Mouse (Mus musculus) megakaryocyte, embryonic 14.5 days (primary cell): Measurements from ENCODE around the gene Rnaseh2a. TPM values are rescaled to one million over a fixed set of nuclear protein-coding genes. Genes with fewer than 3 reads are reported as not detected.

Source experiments
- H3K27me3 ChIP-seq: replicated peaks from 2 replicates; pipeline ENCODE3; 2012; ENCODE audit warnings: inconsistent platforms
- H3K36me3 ChIP-seq: replicated peaks from 2 replicates; pipeline ENCODE3; 2012; ENCODE audit warnings: low read length, inconsistent platforms, mixed read lengths
- H3K4me1 ChIP-seq: 2 replicates; pipeline ENCODE4 v1.6.1; 2012; ENCODE audit warnings: inconsistent platforms
- H3K4me3 ChIP-seq: replicated peaks from 2 replicates; pipeline ENCODE3; 2012; ENCODE audit warnings: moderate library complexity, mild to moderate bottlenecking, inconsistent platforms
- H3K9me3 ChIP-seq: 2 replicates; pipeline ENCODE4 v1.6.1; 2012; ENCODE audit warnings: inconsistent platforms
- FLI1 ChIP-seq: IDR thresholded peaks from 2 replicates; pipeline ENCODE4 v1.6.1; 2012; ENCODE audit warnings: low read length, inconsistent platforms, mixed read lengths
- GATA1 ChIP-seq: IDR thresholded peaks from 3 replicates; pipeline ENCODE4 v1.6.1; 2012; ENCODE audit warnings: mixed read lengths, low read length, inconsistent platforms, borderline replicate concordance
- polyA plus RNA-seq: library from polyadenylated mRNA; stranded (reverse); fragments of >175 nt; gene quantifications from 2 replicates; pipeline ENCODE4 v1.2.3, GENCODE M21; 2012; ENCODE audit warnings: low replicate concordance; ENCODE audit not compliant: insufficient read depth

Gene Rnaseh2a
- polyA plus RNA-seq, 1 experiment: 248 TPM

- peaks cover 90% of the 10 kb centered on the region for H3K4me1 ChIP-seq
- TF ChIP-seq GATA1 (no peak), FLI1 (no peak)
- H3K27me3 ChIP-seq: no peaks in the 10 kb centered on the region
- no peaks in the 10 kb centered on the region for H3K9me3 ChIP-seq
- peak overlapping the region; percentile 93 for H3K4me3 ChIP-seq
- H3K36me3 ChIP-seq: peaks cover 37% of the 10 kb centered on the region
Observed at GRCm38 (mm10) chr8:84970135-84970790, 696 bp upstream of the Rnaseh2a start.

GRCm38 (mm10) chr8:84968650-84969049, 917 bp downstream of the Rnaseh2a start:
- TF ChIP-seq GATA1: no peak
- no peak for TF ChIP-seq FLI1
- Histone ChIP-seq H3K36me3 (peaks cover 36% of the 10 kb centered on the region), H3K4me3 (peak overlapping the region; percentile 93), H3K27me3 (no peaks in the 10 kb centered on the region), H3K9me3 (no peaks in the 10 kb centered on the region), H3K4me1 (peaks cover 83% of the 10 kb centered on the region)

- Histone ChIP-seq H3K36me3 (peaks cover 31% of the 10 kb centered on the region), H3K27me3 (no peaks in the 10 kb centered on the region), H3K9me3 (no peaks in the 10 kb centered on the region), H3K4me1 (peaks cover 74% of the 10 kb centered on the region), H3K4me3 (peak overlapping the region; percentile 69)
- TF ChIP-seq FLI1: no peak
- TF ChIP-seq GATA1: no peak
Observed at GRCm38 (mm10) chr8:84967532-84968304, 1.8 kb downstream of the Rnaseh2a start.

- H3K4me1 ChIP-seq: peaks cover 68% of the 10 kb centered on the region
- H3K27me3 ChIP-seq: no peaks in the 10 kb centered on the region
- H3K36me3 ChIP-seq: peaks cover 30% of the 10 kb centered on the region
- no peaks in the 10 kb centered on the region for H3K9me3 ChIP-seq
- TF ChIP-seq FLI1: no peak
- TF ChIP-seq GATA1: no peak
- peak overlapping the region; percentile 96 for H3K4me3 ChIP-seq
Observed at GRCm38 (mm10) chr8:84966603-84967002, 3.0 kb downstream of the Rnaseh2a start.

GRCm38 (mm10) chr8:84965731-84966291, 3.8 kb downstream of the Rnaseh2a start:
- H3K27me3 ChIP-seq: no peaks in the 10 kb centered on the region
- H3K4me3 ChIP-seq: peak overlapping the region; percentile 96
- TF ChIP-seq GATA1 (no peak), FLI1 (no peak)
- peaks cover 60% of the 10 kb centered on the region for H3K4me1 ChIP-seq
- no peaks in the 10 kb centered on the region for H3K9me3 ChIP-seq
- peaks cover 30% of the 10 kb centered on the region for H3K36me3 ChIP-seq

GRCm38 (mm10) chr8:84963952-84964351, 5.6 kb downstream of the Rnaseh2a start:
- peaks cover 37% of the 10 kb centered on the region for H3K36me3 ChIP-seq
- TF ChIP-seq GATA1 (no peak), FLI1 (no peak)
- H3K9me3 ChIP-seq: no peaks in the 10 kb centered on the region
- peaks cover 43% of the 10 kb centered on the region for H3K4me1 ChIP-seq
- H3K27me3 ChIP-seq: no peaks in the 10 kb centered on the region
- H3K4me3 ChIP-seq: no peak overlapping the region

- TF ChIP-seq GATA1 (no peak), FLI1 (no peak)
- Histone ChIP-seq H3K4me1 (peaks cover 2% of the 10 kb centered on the region), H3K36me3 (peaks cover 66% of the 10 kb centered on the region), H3K4me3 (no peak overlapping the region), H3K9me3 (no peaks in the 10 kb centered on the region), H3K27me3 (no peaks in the 10 kb centered on the region)
Observed at GRCm38 (mm10) chr8:84959811-84960210, 9.8 kb downstream of the Rnaseh2a start.

GRCm38 (mm10) chr8:84956768-84957167, 12.8 kb downstream of the Rnaseh2a start:
- Histone ChIP-seq H3K36me3 (peaks cover 50% of the 10 kb centered on the region), H3K4me1 (peaks cover 9% of the 10 kb centered on the region), H3K27me3 (peaks cover 14% of the 10 kb centered on the region), H3K9me3 (no peaks in the 10 kb centered on the region), H3K4me3 (no peak overlapping the region)
- TF ChIP-seq GATA1: no peak
- TF ChIP-seq FLI1: no peak

GRCm38 (mm10) chr8:84952612-84953255, 16.8 kb downstream of the Rnaseh2a start:
- no peak for TF ChIP-seq FLI1
- no peak for TF ChIP-seq GATA1
- Histone ChIP-seq H3K9me3 (no peaks in the 10 kb centered on the region), H3K4me3 (peak overlapping the region; percentile 80), H3K27me3 (peaks cover 42% of the 10 kb centered on the region), H3K36me3 (peaks cover 20% of the 10 kb centered on the region), H3K4me1 (peaks cover 9% of the 10 kb centered on the region)

GRCm38 (mm10) chr8:84949753-84950152, 19.8 kb downstream of the Rnaseh2a start:
- H3K4me3 ChIP-seq: no peak overlapping the region
- H3K9me3 ChIP-seq: no peaks in the 10 kb centered on the region
- TF ChIP-seq GATA1 (no peak), FLI1 (no peak)
- H3K27me3 ChIP-seq: peaks cover 69% of the 10 kb centered on the region
- H3K4me1 ChIP-seq: peaks cover 32% of the 10 kb centered on the region
- H3K36me3 ChIP-seq: no peaks in the 10 kb centered on the region
